Mouse (Mus musculus): ENCODE results near the gene Celf6. TPM values are rescaled to one million over a fixed set of nuclear protein-coding genes. Genes with fewer than 3 reads are reported as not detected.

Gene Celf6
- polyA plus RNA-seq, 1 experiment from 2014 or later = 6.3 TPM

GRCm38 (mm10) chr9:59565600-59565999 lies 12.1 kb upstream of the Celf6 start:
- H3K4me2 ChIP-seq (ENCODE audit: low read depth) = no peak overlapping the region
- no peaks in the 10 kb centered on the region for H3K9me3 ChIP-seq (ENCODE audit: control insufficient read depth, low read length)
- no peaks in the 10 kb centered on the region for H3K27me3 ChIP-seq (ENCODE audit: control insufficient read depth, insufficient read depth, low read length)
- H3K4me1 ChIP-seq (ENCODE audit: control insufficient read depth, insufficient read depth, low read length) = no peaks in the 10 kb centered on the region
- H3K9ac ChIP-seq (ENCODE audit: low read length) = no peak overlapping the region
- ATAC-seq (ENCODE audit: insufficient read depth, low FRiP score, low TSS enrichment) (no peak), DNase-seq (ENCODE audit: low spot score) (peak; percentile 66)
- no peak overlapping the region for H3K4me3 ChIP-seq (ENCODE audit: low read depth, low read length)
- H3K36me3 ChIP-seq (ENCODE audit: control insufficient read depth, insufficient read depth, low read length) = peaks cover 5% of the 10 kb centered on the region
- H3K27ac ChIP-seq (ENCODE audit: low read depth, low read length) = no peak overlapping the region
- WGBS = 28% methylated on average over 4 of the region's 4 CpGs

- Histone ChIP-seq H3K4me1 (ENCODE audit: control insufficient read depth, insufficient read depth, low read length) (no peaks in the 10 kb centered on the region), H3K27me3 (ENCODE audit: control insufficient read depth, insufficient read depth, low read length) (no peaks in the 10 kb centered on the region), H3K9ac (ENCODE audit: low read length) (no peak overlapping the region), H3K36me3 (ENCODE audit: control insufficient read depth, insufficient read depth, low read length) (peaks cover 2% of the 10 kb centered on the region; the same call in 1 of the 2 replicates), H3K27ac (ENCODE audit: low read depth, low read length) (no peak overlapping the region), H3K4me2 (ENCODE audit: low read depth) (no peak overlapping the region), H3K9me3 (ENCODE audit: control insufficient read depth, low read length) (no peaks in the 10 kb centered on the region), H3K4me3 (ENCODE audit: low read depth, low read length) (no peak overlapping the region)
- WGBS = 36% methylated on average over 6 of the region's 6 CpGs
- ATAC-seq (ENCODE audit: insufficient read depth, low FRiP score, low TSS enrichment) = 0 out of 2 replicates have a peak, but pooled peaks have one; percentile 58
- peak; percentile 73 for DNase-seq (ENCODE audit: low spot score)
These were observed 10.6 kb upstream of the Celf6 start for GRCm38 (mm10) chr9:59567111-59567510.

- no peak for DNase-seq (ENCODE audit: low spot score)
- Histone ChIP-seq H3K4me1 (ENCODE audit: control insufficient read depth, insufficient read depth, low read length) (no peaks in the 10 kb centered on the region), H3K27me3 (ENCODE audit: control insufficient read depth, insufficient read depth, low read length) (peaks cover 2% of the 10 kb centered on the region; the same call in 1 of the 2 replicates), H3K4me3 (ENCODE audit: low read depth, low read length) (no peak overlapping the region), H3K9me3 (ENCODE audit: control insufficient read depth, low read length) (no peaks in the 10 kb centered on the region), H3K36me3 (ENCODE audit: control insufficient read depth, insufficient read depth, low read length) (no peaks in the 10 kb centered on the region), H3K9ac (ENCODE audit: low read length) (no peak overlapping the region), H3K27ac (ENCODE audit: low read depth, low read length) (no peak overlapping the region), H3K4me2 (ENCODE audit: low read depth) (no peak overlapping the region)
- 83% methylated on average over 2 of the region's 2 CpGs for WGBS
- no peak for ATAC-seq (ENCODE audit: insufficient read depth, low FRiP score, low TSS enrichment)
These were observed 5.9 kb upstream of the Celf6 start for GRCm38 (mm10) chr9:59571852-59572251.

GRCm38 (mm10) chr9:59577401-59577800 lies 316 bp upstream of the Celf6 start:
- no peaks in the 10 kb centered on the region for H3K9me3 ChIP-seq (ENCODE audit: control insufficient read depth, low read length)
- H3K36me3 ChIP-seq (ENCODE audit: control insufficient read depth, insufficient read depth, low read length) = no peaks in the 10 kb centered on the region
- 15% methylated on average over 13 of the region's 13 CpGs for WGBS
- H3K4me3 ChIP-seq (ENCODE audit: low read depth, low read length) = peak overlapping the region; percentile 34
- ATAC-seq (ENCODE audit: insufficient read depth, low FRiP score, low TSS enrichment) = no peak
- peaks cover 5% of the 10 kb centered on the region; the same call in 1 of the 2 replicates for H3K27me3 ChIP-seq (ENCODE audit: control insufficient read depth, insufficient read depth, low read length)
- H3K4me2 ChIP-seq (ENCODE audit: low read depth) = peak overlapping the region; percentile 39
- H3K27ac ChIP-seq (ENCODE audit: low read depth, low read length) = no peak overlapping the region
- no peak overlapping the region for H3K9ac ChIP-seq (ENCODE audit: low read length)
- no peaks in the 10 kb centered on the region; the same call in 1 of the 2 replicates for H3K4me1 ChIP-seq (ENCODE audit: control insufficient read depth, insufficient read depth, low read length)
- no peak for DNase-seq (ENCODE audit: low spot score)

GRCm38 (mm10) chr9:59578505-59578867 lies 769 bp downstream of the Celf6 start:
- Histone ChIP-seq H3K9me3 (ENCODE audit: control insufficient read depth, low read length) (no peaks in the 10 kb centered on the region), H3K27me3 (ENCODE audit: control insufficient read depth, insufficient read depth, low read length) (peaks cover 5% of the 10 kb centered on the region; the same call in 1 of the 2 replicates), H3K27ac (ENCODE audit: low read depth, low read length) (peak overlapping the region; percentile 42; the same call in 1 of the 2 replicates), H3K9ac (ENCODE audit: low read length) (peak overlapping the region; percentile 45), H3K4me3 (ENCODE audit: low read depth, low read length) (peak overlapping the region; percentile 34), H3K4me2 (ENCODE audit: low read depth) (peak overlapping the region; percentile 39), H3K4me1 (ENCODE audit: control insufficient read depth, insufficient read depth, low read length) (no peaks in the 10 kb centered on the region; the same call in 1 of the 2 replicates), H3K36me3 (ENCODE audit: control insufficient read depth, insufficient read depth, low read length) (no peaks in the 10 kb centered on the region)
- under 1% methylated on average over 20 of the region's 20 CpGs for WGBS
- no peak for DNase-seq (ENCODE audit: low spot score)
- no peak; the same call in 1 of the 2 replicates for ATAC-seq (ENCODE audit: insufficient read depth, low FRiP score, low TSS enrichment)

- no peaks in the 10 kb centered on the region for H3K36me3 ChIP-seq (ENCODE audit: control insufficient read depth, insufficient read depth, low read length)
- 8% methylated on average over 13 of the region's 13 CpGs for WGBS
- H3K4me1 ChIP-seq (ENCODE audit: control insufficient read depth, insufficient read depth, low read length) = 0 out of 2 replicates have a peak, but pooled peaks cover 3% of the 10 kb centered on the region
- no peak overlapping the region for H3K4me3 ChIP-seq (ENCODE audit: low read depth, low read length)
- no peak overlapping the region for H3K27ac ChIP-seq (ENCODE audit: low read depth, low read length)
- no peaks in the 10 kb centered on the region for H3K9me3 ChIP-seq (ENCODE audit: control insufficient read depth, low read length)
- H3K4me2 ChIP-seq (ENCODE audit: low read depth) = peak overlapping the region; percentile 37
- 0 out of 2 replicates have a peak, but pooled peaks have one; percentile 31 for ATAC-seq (ENCODE audit: insufficient read depth, low FRiP score, low TSS enrichment)
- peak; percentile 78 for DNase-seq (ENCODE audit: low spot score)
- peak overlapping the region; percentile 30; the same call in 1 of the 2 replicates for H3K9ac ChIP-seq (ENCODE audit: low read length)
- H3K27me3 ChIP-seq (ENCODE audit: control insufficient read depth, insufficient read depth, low read length) = no peaks in the 10 kb centered on the region
These were observed 7.2 kb downstream of the Celf6 start for GRCm38 (mm10) chr9:59584871-59585308.

- 64% methylated on average over 5 of the region's 5 CpGs for WGBS
- ATAC-seq (ENCODE audit: insufficient read depth, low FRiP score, low TSS enrichment) (no peak), DNase-seq (ENCODE audit: low spot score) (no peak)
- H3K4me1 ChIP-seq (ENCODE audit: control insufficient read depth, insufficient read depth, low read length) = 0 out of 2 replicates have a peak, but pooled peaks cover 3% of the 10 kb centered on the region
- H3K9ac ChIP-seq (ENCODE audit: low read length) = no peak overlapping the region
- H3K27ac ChIP-seq (ENCODE audit: low read depth, low read length) = no peak overlapping the region
- H3K4me2 ChIP-seq (ENCODE audit: low read depth) = no peak overlapping the region
- no peak overlapping the region for H3K4me3 ChIP-seq (ENCODE audit: low read depth, low read length)
- no peaks in the 10 kb centered on the region for H3K9me3 ChIP-seq (ENCODE audit: control insufficient read depth, low read length)
- H3K36me3 ChIP-seq (ENCODE audit: control insufficient read depth, insufficient read depth, low read length) = no peaks in the 10 kb centered on the region
- no peaks in the 10 kb centered on the region for H3K27me3 ChIP-seq (ENCODE audit: control insufficient read depth, insufficient read depth, low read length)
These were observed 10.5 kb downstream of the Celf6 start for GRCm38 (mm10) chr9:59588252-59588651.

- H3K36me3 ChIP-seq (ENCODE audit: control insufficient read depth, insufficient read depth, low read length) = no peaks in the 10 kb centered on the region
- 38% methylated on average over 12 of the region's 12 CpGs for WGBS
- no peak overlapping the region for H3K4me3 ChIP-seq (ENCODE audit: low read depth, low read length)
- no peak for ATAC-seq (ENCODE audit: insufficient read depth, low FRiP score, low TSS enrichment)
- H3K4me2 ChIP-seq (ENCODE audit: low read depth) = no peak overlapping the region
- H3K27ac ChIP-seq (ENCODE audit: low read depth, low read length) = no peak overlapping the region
- no peaks in the 10 kb centered on the region for H3K9me3 ChIP-seq (ENCODE audit: control insufficient read depth, low read length)
- no peaks in the 10 kb centered on the region for H3K27me3 ChIP-seq (ENCODE audit: control insufficient read depth, insufficient read depth, low read length)
- H3K4me1 ChIP-seq (ENCODE audit: control insufficient read depth, insufficient read depth, low read length) = 0 out of 2 replicates have a peak, but pooled peaks cover 3% of the 10 kb centered on the region
- no peak overlapping the region for H3K9ac ChIP-seq (ENCODE audit: low read length)
- DNase-seq (ENCODE audit: low spot score) = peak; percentile 49
These were observed 11.3 kb downstream of the Celf6 start for GRCm38 (mm10) chr9:59588710-59589671.

Data from neural tube, embryonic 11.5 days (tissue).